Mouse (Mus musculus) kidney, adult 2 months (tissue): ENCODE measurements around the gene Naa10.
A peak's percentile ranks its signal among the peaks of the same experiment; 100 is the strongest.

Experiments
- CTCF ChIP-seq: fragments of 200-500 bp; conservative IDR thresholded peaks from 2 replicates; pipeline ENCODE4 v1.5.1; 2011; ENCODE audit warnings: low read depth, mild to moderate bottlenecking, control low read depth, low read length, moderate library complexity, mixed read lengths; ENCODE audit not compliant: insufficient read depth, insufficient read length
- POLR2A ChIP-seq: fragments of 200-500 bp; IDR thresholded peaks from one replicate; pipeline ENCODE4 v1.6.1; 2011; ENCODE audit warnings: low read depth, low read length, control low read depth

GRCm38 (mm10) chrX:73914827-73915703 lies 6.7 kb downstream of the Naa10 start:
- TF ChIP-seq CTCF: peak; percentile 41
- no peak for TF ChIP-seq POLR2A
